Mouse (Mus musculus) cerebellum, adult 8-10 months (tissue): ENCODE data around the gene Hspb7.
A peak's percentile ranks its signal among the peaks of the same experiment; 100 is the strongest.

Experiments
- DNase-seq: peaks from one replicate; pipeline ENCODE4 v3.0.0; 2022

The Hspb7 gene

DNA sequence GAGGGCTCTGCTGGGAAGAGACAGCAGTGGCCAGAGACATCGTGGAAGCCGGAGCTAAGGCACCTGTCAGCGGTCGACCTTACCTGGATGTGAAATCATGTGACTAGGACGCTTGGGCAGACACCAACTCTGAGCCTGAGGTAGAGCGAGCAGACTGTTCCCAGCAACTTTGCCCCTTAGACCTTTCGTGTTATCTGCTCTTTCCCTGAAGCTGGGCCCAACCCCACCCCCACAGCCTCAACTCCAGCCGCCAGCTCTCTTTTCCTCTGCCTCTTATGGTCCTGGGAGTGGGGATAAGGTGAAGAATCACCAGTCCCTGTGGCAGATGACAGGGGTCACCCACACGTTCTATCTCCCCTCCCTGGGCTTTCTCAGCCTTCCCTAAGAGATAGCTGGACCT, 307 bp downstream of the Hspb7 start:
- DNase-seq: no peak

DNA sequence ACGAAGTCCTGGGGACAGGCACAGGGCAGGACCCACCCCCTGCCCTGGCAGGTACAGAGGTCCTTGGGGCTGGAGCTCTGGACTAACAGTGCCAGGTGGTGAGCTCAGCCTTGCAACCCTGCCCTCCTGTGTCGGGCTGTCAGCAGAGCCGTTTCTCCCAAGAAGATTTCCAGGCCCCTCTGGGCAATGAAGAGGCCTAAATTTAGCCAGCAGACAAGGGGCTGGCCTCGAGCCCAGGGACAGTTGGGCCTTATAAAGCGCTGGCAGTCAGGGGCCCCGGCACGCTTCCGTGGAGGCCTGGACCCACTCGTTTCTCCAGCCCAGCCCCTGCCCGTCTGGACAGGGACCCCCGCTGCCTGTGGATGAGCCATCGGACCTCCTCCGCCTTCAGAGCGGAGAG, 844 bp downstream of the Hspb7 start:
- no peak for DNase-seq

DNA sequence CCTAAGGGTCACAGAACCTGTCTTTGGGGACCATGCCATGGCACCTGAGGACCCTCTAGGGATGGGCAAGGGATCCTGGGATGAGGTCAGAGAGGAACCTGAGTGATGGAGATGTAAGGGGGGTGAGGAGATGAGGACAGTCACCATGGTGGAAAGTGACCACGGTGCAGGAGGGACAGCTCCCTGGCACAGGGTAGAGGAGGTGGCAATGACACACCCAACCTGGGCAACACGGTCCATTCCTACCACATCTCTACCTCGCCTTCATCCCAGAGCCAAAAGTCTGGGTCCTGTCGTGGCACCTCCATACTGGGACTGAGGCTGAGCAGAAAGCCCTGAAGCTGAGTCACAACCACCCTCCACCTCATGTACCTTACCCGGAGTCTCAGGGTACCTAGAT, 2.3 kb downstream of the Hspb7 start:
- DNase-seq: no peak

DNA sequence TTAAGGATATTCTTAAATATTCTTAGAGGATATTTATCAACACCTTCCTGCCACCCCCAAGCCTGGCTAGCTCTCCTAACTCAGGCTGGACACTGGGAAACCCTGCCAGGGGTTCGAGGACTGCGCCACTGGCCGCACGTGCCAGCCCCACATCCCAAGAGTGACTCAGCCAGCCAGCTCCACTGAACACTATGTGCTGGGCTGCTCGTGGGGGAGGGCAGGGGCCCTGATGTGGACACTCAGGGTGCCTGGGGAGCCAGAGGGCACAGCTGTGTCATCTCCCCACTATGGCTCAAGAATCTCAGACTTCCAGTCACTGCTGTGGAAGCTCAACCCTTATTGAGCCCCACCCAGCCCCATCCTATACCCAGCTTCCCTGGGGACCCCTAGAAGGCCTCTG, 2.7 kb downstream of the Hspb7 start:
- DNase-seq: no peak

DNA sequence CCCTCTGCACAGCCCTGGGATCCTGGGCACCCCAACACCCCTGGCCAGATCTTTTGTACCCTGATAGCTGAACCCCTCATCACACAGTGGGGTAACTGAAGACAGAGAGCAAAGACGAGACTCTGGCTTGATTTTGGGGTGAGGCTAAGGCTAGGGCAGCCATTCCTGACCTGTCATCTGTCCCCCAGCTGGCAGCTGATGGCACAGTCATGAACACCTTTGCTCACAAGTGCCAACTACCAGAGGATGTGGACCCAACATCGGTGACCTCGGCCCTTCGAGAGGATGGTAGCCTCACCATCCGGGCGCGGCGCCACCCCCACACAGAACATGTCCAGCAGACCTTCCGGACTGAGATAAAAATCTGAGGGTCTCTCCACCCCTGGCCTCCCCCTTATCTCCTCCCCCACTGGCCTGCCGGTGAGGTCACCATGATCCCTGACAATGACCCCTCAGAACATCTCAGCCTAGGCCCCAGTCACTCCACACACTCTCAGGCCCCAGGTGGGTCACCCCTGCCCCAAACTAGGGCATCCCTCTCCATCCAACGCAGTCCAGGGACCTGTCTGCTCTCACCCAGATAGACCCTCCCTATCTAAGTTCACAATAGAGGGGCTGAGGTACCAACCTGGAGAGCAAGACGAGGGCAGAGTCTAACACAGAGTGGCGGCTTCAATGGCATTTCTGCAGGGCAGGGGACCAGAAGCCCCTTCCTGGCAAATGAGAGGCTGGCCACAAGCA, 3.3 kb downstream of the Hspb7 start:
- DNase-seq: no peak

DNA sequence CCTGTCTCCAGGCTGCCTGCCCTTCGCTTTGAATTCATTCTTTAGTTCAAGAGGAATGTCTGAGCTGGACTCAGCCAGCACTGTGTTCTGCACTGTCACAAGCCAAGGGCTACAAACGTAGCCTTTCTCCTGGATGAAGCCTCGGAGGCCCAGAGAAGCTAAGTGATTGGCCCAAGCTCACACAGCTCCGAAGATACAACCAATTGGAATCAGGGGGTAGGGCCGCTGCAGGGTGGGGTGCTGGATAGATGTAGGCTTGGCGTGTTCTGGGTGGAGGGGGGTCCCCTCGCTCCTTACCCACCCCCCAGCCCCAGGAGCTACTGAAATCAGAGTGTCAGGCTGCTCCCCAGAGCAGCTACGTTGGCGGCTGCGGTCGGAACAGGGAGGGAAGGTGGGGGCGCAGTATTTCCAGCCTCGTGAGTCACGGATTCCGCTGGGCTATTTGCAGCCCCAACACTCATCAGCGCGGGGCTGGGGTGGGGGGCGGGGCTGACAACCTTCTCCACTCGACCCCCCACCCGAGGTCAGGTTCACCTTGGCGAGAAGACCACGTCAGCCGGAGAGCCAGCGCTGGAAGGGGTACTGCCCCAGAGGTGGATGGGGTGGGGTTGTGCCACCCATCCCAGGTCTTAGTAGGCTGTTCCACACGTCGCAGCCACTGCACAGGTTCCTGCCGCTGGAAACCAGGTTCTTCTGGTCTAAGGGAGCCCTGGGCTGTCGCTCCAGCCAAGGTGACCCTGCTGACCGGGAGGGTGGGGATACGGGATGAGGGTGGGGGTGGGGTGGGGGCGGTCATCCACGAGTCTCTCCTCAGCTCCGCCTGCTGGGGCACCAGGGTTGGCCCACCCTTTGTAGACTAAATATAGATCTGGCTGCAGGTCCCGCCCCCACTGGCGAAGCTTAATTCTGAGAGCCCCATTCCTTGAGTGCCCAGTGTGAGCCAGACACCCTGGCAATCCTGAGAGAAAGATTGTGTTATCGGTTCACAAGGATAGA, 5.2 kb downstream of the Hspb7 start:
- DNase-seq: peak; percentile 40

DNA sequence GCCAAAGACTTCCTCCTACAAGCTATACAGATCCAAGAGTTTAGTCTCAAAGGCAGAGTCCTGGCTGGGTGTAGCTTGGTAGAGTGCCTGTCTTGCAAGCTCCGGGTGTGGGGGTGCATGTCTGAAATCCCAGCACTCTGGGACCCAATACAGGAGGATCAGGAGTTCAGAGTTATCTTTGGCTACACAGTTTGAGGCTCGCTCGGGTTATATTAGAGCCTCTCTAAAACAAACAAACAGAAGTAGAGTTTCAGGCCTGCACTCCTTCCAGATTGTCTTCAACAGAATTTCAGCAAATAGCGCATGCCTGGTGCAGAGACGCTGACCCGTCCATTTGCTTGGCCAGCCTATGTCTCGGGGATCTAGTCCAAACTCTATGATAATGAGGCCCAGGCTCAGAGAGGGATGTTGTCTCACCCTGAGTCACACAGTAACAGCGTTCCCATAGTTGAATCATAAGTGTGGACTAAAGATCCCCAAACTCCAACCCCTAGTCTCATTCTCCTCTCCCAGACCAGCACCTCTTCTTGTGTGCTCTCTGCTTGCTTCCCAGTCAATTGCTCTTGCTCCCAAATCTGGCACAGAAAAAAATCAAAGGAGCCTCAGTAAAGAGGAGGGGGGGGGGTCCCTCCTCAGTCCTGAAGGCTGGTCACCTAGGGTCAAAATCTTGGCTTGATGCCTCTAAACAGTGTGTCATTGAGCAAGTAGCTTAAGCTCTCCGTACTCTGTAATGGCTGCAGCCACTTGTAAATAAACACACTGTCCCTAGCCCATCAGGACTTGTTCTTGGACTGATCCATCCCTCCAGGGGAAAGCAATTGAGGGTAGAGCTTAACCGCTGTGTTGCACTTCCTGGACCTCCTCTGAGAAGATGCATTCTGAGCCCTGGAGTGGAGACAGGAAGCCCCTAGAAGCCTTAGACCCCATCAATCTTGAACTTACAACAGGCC, 6.5 kb downstream of the Hspb7 start:
- no peak for DNase-seq

DNA sequence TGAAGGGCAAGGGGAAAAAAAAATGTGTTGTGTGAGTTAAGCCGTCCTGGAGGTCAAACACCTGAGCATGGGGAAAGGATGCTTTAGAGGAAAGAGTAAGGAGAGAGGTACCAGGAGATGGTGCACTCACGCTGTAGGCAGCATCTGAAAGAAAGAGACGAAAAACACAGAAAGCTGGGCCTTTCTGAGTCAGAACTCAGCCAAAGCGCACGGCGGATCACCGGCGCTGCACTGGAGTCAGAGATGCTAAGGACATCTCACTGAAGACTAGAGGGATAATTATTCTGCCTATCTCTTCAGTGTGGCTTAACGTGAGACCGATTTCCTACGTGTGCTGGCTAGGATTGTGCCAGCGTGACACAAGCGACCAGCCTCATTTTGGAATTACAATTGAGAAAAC, 7.3 kb downstream of the Hspb7 start:
- DNase-seq: no peak

DNA sequence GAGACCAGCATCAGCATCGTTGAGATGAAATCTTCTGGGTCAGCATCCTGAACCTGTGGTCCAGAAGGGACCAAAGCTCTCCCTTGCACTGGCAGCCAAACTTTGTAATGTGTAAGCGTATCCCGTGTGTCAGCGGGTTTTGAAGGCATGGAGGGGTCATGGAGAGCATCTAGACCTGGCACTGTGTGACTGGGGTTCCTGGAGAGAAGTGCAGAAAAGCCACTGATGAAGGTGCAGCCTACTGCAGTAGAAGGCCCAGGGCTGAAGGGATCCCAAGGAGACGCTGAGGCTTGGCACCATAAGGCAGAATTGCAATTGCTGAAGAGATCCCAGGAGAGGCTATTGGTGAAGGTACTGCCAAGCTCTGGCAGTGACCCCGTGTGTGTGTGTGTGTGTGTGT, 8.8 kb downstream of the Hspb7 start:
- DNase-seq: no peak

DNA sequence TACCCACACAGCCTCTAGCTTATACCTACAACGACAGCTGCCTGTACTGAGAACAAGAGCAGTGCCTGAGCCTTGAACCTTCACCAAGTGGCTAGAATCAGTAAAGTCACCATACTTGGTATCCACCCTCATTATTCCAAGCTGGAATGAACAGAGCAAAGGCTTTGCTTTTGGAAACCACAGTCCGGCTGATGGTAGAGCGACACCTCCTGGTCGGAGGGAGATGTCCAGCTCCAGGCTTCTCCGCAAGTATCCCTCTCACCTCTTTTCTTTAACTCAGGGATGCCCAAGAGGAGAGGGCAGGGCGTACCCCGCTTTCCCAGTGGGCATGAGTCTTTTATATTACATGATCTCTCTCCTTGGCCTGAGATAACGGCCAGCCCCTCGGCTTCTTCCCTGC, 9.3 kb downstream of the Hspb7 start:
- DNase-seq: no peak

DNA sequence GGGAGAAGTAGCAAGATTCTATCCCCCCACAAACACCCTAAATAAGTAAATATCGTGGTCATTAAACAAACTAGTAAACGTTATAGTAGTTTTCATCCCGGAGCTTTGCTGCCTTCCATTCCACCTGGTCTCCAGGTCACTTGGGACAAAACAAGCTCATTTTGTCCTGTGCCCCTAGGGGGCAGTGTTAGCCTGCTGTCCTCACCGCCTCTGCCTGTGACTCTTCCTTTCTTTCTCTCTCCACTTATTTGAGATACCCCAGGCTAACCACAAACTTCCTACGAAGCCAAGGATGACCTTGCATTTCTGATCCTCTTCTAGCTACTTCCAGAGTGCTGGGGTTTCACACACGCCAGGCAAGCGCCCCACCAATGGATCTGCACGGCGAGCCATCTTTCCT, 10.4 kb downstream of the Hspb7 start:
- peak; percentile 78 for DNase-seq

DNA sequence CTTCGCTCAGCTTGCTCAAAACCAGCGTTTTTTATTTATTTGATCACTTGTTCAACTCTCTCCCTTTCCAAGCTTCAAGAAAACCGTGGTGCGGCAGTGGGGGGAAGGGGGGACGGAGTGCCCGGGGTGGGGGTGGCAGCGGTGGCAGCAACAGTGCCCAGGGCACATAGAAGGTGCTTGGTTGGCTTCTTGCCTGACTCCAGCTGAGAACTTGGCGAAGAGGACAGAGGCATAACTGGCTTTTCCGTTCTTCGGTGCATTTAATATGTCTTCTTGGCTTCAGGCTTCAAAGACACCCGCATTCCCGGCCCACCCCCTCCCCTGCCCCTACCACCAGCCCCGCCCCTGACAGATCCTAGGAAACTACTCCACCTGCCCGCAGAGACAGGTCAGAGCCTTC, 12.1 kb downstream of the Hspb7 start:
- no peak for DNase-seq

DNA sequence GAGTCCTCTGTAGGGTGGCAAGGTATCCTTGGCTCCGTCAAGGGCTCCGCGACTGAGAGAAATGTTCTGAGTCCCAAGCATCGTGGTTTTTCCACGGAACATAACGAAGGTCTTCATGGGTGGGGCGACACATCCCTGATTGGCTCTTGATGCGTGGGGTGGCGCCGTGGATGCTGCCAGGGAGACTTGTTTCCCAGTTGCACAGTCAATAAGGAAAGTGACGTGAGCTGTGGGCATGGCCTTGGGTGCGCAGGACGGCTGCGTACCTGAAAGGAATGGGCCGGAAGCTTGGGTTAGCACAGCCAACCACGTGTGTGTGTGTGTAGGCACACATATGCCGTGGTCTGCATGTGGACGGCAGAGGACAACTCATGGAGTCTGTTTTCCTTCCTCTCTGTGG, 12.6 kb downstream of the Hspb7 start:
- DNase-seq: no peak

DNA sequence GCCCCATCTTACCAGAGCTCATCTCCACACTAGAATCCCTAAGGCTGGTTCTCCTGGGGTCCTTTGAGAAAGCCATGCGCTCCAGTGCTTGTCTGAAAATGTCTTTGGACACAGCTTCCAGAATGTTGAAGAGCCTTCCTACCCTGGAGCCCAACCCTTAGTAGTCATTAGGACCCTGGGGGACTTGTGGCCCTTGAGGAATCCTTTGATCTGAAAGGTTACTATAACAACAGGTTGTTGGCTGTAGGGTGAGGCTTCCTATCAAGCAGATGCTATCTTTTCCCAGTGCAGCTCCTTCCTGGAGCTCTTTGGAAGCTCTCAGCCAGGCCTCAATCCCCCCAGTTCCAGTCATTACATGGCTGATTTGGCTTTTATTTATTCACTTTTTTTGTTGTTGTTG, 15.4 kb downstream of the Hspb7 start, which contains the start of gene Srarp:
TSS of gene Srarp (minus strand) at position 132 of the 400 bp plus-strand sequence.
- no peak for DNase-seq

DNA sequence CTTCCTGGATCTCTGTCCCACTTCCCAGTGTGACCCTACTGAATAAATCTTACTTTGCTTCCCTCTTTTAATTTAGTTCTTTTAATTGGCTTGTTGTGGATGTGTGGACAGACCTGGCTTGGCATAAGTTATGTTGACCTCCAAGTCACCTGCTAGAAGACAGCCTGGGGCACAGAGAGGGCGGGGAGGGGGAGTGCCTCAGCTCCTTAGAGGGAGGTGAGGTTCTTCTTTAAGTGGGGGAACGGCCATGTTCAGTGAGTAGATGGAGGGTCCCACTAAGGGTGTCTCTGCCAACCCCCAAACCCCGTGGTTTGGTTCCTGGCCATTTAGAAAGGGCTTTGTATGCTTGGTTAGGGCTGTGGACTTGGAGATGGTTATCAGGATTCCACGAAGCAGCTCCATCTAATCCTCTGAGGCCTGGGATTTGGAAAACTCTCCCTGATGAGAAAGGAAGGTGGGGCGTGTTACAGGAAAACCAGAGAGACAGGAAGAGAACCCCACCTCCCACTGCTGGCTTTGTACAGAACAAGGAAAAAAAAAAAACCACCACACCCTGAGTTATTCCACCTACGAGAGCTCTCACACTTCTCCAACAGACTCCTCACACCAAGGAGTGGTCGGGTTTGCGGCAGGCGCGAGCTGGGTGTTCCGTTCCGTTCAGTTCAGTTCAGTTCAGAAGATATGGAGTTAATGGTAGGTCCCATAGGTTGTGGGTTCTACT, 18.7 kb downstream of the Hspb7 start:
- no peak for DNase-seq

DNA sequence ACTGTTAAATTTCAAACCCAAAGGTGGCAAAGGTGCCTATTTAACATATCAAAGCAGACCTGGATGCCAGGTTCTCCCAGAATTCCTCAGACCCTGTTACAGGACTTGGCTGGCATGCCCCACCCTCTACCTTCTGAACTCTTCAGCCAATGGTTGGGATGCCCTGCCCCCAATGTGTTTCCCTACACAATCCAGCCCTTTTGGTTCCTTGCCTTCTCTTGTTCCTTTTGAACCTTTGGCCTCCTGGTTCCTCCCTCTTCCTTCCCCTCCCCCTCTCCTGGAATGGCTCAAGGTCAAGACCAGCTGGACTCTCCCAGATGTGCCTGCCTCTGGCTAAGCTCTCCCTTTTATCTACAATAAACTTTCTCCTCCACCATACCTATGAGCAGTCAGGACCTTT, 20.3 kb downstream of the Hspb7 start:
- DNase-seq: no peak

DNA sequence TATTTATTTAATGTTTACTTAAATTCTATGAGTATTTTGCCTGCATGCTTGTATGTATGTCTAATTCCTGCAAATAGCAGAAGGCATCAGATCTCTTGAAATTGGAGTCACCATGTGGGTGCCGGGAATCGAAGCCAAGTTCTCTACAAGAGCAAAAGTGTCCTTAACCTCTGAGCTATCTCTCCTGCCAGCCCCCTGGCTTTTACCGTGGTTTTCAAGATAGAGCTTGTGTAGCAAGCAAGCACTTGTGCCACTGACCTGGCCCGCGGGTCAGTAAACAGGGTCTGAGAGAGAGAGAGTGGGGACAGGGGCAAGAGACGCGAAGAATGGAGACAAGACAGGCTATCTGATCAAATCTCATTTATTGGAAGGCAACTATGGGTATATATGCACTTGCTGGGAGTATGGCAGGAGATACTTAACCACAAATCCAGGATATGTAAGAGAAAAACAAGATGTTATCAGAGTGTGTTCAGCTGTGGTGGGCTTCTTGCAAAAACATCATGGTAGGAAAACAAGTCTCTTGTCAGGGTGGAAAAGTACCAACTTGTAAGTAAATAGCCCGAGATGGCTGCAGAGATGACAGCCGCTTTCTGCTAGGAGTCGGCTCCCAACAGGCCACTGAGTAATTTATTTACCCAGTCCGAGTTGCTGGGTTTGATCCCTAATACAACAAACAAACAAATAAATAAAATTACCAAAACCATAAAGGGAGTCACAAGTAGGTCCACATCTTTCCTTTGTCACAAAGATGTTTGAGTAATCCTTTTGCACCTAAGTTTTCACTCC, 23.3 kb downstream of the Hspb7 start:
- no peak for DNase-seq

DNA sequence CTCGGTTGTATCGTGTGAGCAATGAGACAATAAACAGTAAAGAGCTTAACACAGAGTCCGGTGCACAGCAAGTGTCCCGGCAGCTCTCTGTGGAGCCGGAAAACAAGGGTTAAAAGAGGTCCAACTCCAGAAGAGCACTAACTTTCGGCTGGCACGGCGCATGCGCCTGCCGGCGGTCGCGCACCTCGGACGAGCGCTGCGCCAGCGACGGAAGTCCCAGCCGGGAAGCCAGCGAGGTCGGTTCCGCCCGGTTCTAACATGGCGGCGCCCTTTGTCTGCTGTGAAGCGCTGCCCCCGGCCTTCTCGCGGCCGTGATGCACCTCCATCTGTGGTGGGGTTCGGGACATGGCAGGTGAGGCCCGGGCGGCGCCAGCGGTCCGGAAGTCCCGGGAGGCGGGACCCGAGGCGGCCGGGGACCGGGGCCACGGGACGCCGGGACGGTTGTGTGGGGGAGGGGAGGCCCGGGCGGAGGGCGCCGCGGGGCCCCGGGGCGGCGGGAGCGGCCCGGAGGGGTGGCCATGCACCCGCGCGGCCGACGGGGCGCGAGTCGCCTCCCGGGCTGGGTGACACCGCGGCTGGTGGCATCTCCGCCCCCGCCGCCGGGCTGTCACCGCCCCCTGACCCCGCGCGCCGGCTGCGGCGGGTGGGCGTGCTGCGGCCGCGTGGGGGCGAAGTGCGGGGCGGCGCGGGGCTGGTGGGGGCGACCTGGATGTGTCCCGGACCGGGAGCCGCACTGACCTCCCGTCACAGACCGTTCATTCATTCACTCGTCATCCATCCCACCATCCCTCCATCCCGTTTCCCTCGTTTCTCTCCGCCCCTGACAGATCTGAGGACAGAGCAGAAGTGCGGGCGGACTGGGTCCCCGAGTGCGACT, 24.1 kb downstream of the Hspb7 start, which contains the start of gene Zbtb17:
TSS of gene Zbtb17 (plus strand) at position 204 of the 877 bp plus-strand sequence.
- peak; percentile 83 for DNase-seq

DNA sequence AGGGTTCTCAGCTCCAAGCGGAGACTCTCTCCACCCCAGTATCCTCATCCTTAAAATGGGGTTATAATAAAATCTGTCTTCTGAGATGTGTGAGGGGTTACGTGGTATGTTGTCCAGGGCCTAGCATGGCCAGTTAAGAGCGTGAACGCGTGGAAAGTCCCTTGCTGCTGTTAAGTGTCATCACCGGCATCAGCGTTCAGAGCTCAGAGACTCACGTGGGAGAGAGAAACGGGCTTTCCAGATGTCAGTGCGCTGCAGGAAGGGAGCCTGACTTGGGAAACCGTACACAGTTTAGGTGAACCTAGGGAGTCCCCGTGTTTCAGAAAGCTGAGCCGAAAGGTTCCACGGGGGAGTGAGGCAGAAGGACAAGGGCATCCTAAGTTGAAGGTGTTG, 24.7 kb downstream of the Hspb7 start:
- no peak for DNase-seq

DNA sequence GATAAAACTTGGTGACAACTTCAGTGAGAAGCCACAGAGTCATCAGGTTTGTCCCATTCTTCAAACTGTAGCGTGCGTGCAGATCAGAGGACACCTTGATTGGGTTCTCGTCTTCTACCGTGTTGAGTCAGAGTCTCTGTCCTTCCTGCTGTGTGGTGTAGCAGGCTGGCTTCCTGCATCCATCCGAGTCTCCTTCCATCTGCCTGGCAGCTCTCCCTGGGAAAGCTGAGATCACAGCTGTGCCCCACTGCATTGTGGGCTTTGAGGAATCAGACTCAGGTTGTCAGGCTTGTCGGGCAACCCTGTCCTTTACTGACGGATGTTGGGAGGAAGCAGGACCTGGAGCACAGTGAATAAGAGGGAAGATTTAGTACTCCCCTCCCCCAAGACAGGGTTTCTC, 25.6 kb downstream of the Hspb7 start:
- no peak for DNase-seq
